Mouse (Mus musculus) mature B cell (primary cell): ENCODE results near the gene Gm10153.
"Not testable (repeated sequence)": the region's sequence is repeated elsewhere in the genome, so short reads cannot be mapped to it uniquely, and the experiment has no call there.

Source experiments
- in situ Hi-C: fragments of 300-500 bp; cut with MboI; formaldehyde crosslinking; loops from 2 replicates; pipeline ENCODE4 v1.14.3; 2019

The Gm10153 gene

DNA sequence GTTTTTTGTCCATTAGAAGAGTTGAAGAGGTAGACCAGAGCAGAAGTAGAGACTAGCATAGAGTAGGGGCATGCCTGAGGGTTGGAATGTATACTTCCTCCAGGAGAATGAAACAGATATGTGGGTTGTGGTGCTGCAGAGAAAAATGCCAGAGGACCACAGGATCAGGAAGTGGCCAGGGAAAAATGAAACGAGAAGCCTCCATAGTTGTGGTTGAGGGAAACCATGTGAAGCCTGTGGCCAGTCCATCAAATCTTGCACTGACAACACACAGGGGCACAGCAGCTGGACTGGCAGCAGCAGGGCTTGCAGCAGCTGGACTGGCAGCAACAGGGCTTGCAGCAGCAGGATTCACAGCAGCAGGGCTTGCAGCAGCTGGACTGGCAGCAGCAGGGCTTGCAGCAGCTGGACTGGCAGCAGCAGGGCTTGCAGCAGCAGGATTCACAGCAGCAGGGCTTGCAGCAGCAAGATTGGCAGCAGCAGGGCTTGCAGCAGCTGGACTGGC lies 46.6 kb downstream of the Gm10153 start:
- in situ Hi-C loops = not testable (repeated sequence)

DNA sequence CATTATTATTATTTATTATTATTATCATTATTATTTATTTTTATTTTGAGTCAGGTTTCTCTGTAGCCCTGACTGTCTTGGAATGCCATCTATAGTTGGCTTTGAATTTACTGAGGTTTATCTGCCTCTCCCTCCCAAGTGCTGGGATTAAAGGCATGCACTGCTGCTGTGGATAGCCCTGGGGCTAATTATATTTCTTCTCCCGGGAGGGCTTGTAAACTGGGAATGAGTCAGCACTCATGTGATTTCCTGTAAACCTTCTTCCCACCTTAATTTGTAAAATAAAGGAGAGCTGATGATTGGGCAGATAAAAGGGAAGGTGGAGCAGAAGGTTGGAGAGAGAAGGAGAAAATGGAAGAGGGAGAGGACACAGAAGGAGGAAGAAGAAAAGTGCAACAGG lies 49.5 kb downstream of the Gm10153 start:
- in situ Hi-C loops = no loop called here
